Mouse (Mus musculus) midbrain, embryonic 10.5 days (tissue): ENCODE data around the gene Triobp. TPM values are rescaled to one million over a fixed set of nuclear protein-coding genes. Genes with fewer than 3 reads are reported as not detected.

Source experiments
- DNase-seq: peaks from one replicate; pipeline ENCODE4 v3.0.0-alpha.2; 2017; ENCODE audit warnings: low spot score
- H3K27ac ChIP-seq: fragments of 300-500 bp; sonication (generic); replicated peaks from 2 replicates; pipeline ENCODE4 v1.5.1; 2016; ENCODE audit warnings: mild to moderate bottlenecking
- H3K27me3 ChIP-seq: fragments of 300-500 bp; sonication (generic); 2 replicates; pipeline ENCODE4 v1.6.1; 2016; ENCODE audit warnings: low read depth, mild to moderate bottlenecking; ENCODE audit not compliant: poor library complexity, severe bottlenecking
- H3K36me3 ChIP-seq: fragments of 300-500 bp; sonication (generic); 2 replicates; pipeline ENCODE4 v1.6.1; 2016; ENCODE audit warnings: mild to moderate bottlenecking, moderate library complexity
- H3K4me1 ChIP-seq: fragments of 300-500 bp; sonication (generic); 2 replicates; pipeline ENCODE4 v1.6.1; 2016
- H3K4me3 ChIP-seq: fragments of 300-500 bp; sonication (generic); 2 replicates; pipeline ENCODE4 v1.5.1; 2016; ENCODE audit warnings: mild to moderate bottlenecking, moderate library complexity
- H3K9me3 ChIP-seq: fragments of 300-500 bp; sonication (generic); replicated peaks from 2 replicates; pipeline ENCODE4 v1.6.1; 2016; ENCODE audit warnings: mild to moderate bottlenecking
- WGBS: fragments of 180-500 bp; shearing (Covaris S2); methylation state at CpG from one replicate; pipeline ENCODE4 v1.1.7; 2016; 5-methylcytosine and 5-hydroxymethylcytosine counted together
- microRNA-seq: library from miRNA; unstranded; fragments of <30 nt; microRNA quantifications from one replicate; pipeline ENCODE4, GENCODE M21; 2017
- polyA plus RNA-seq: library from polyadenylated mRNA; unstranded; fragments of >200 nt; fragmentation: Nextera tagmentation; extraction: Ambion mirVana; gene quantifications from 2 replicates; pipeline ENCODE4 v1.2.1, GENCODE M21; 2016

Triobp gene
- polyA plus RNA-seq, 1 experiment from 2014 or later: 39.7 TPM

GRCm38 (mm10) chr15:79050964-79051363 is 103.4 kb downstream of the Triobp start:
- Histone ChIP-seq H3K4me3 (no peak overlapping the region), H3K27ac (no peak overlapping the region), H3K9me3 (no peaks in the 10 kb centered on the region), H3K4me1 (peaks cover 10% of the 10 kb centered on the region), H3K36me3 (peaks cover 47% of the 10 kb centered on the region), H3K27me3 (0 out of 2 replicates have a peak, but pooled peaks cover 6% of the 10 kb centered on the region)
- 85% methylated on average over 2 of the region's 2 CpGs for WGBS
- no peak for DNase-seq

- Histone ChIP-seq H3K27me3 (0 out of 2 replicates have a peak, but pooled peaks cover 6% of the 10 kb centered on the region), H3K4me3 (no peak overlapping the region), H3K9me3 (no peaks in the 10 kb centered on the region), H3K36me3 (peaks cover 54% of the 10 kb centered on the region), H3K27ac (no peak overlapping the region), H3K4me1 (peaks cover 10% of the 10 kb centered on the region)
- WGBS: 84% methylated on average over 13 of the region's 13 CpGs
- DNase-seq: no peak
Observed at GRCm38 (mm10) chr15:79051461-79052360, 104.2 kb downstream of the Triobp start.

GRCm38 (mm10) chr15:79052366-79052765 is 104.8 kb downstream of the Triobp start:
- Histone ChIP-seq H3K27ac (no peak overlapping the region), H3K27me3 (0 out of 2 replicates have a peak, but pooled peaks cover 6% of the 10 kb centered on the region), H3K36me3 (peaks cover 61% of the 10 kb centered on the region), H3K4me3 (no peak overlapping the region), H3K4me1 (peaks cover 10% of the 10 kb centered on the region), H3K9me3 (no peaks in the 10 kb centered on the region)
- DNase-seq: no peak
- WGBS: 84% methylated on average over 2 of the region's 2 CpGs

Small RNAs within 50 kb of the gene (microRNA-seq; reads per million reads assigned to microRNA genes)
- 1.2 reads per million for gene Mir6956

Other genes with a start within 250 kb of the Triobp start
- gene Elfn2, start 229.0 kb upstream of the Triobp start, polyA plus RNA-seq: 0.23 and 0.26 TPM in 2 replicates
- gene Mfng, start 174.2 kb upstream of the Triobp start, polyA plus RNA-seq: 81.5 and 121 TPM in 2 replicates
- 2.6 TPM in 2 replicates for gene Card10, start 144.7 kb upstream of the Triobp start, polyA plus RNA-seq
- 12.9 and 14.3 TPM in 2 replicates for gene Cdc42ep1, start 105.1 kb upstream of the Triobp start, polyA plus RNA-seq
- not detected in 2 replicates for gene Lgals2, start 92.2 kb upstream of the Triobp start, polyA plus RNA-seq
- gene Gga1, start 70.5 kb upstream of the Triobp start, polyA plus RNA-seq: 47.1 and 52.8 TPM in 2 replicates
- 0.12 TPM in 1 of 2 replicates, not detected in the other for gene Gm49510, start 48.1 kb upstream of the Triobp start, polyA plus RNA-seq
- gene Sh3bp1, start 48.0 kb upstream of the Triobp start, polyA plus RNA-seq: 16.5 and 18.7 TPM in 2 replicates
- 27.3 and 29.8 TPM in 2 replicates for gene Pdxp, start 33.8 kb upstream of the Triobp start, polyA plus RNA-seq
- gene Lgals1, start 21.0 kb upstream of the Triobp start, polyA plus RNA-seq: 341 and 392 TPM in 2 replicates
- 62.7 and 71.2 TPM in 2 replicates for gene Nol12, start 12.8 kb upstream of the Triobp start, polyA plus RNA-seq
- gene H1f0, start 80.7 kb downstream of the Triobp start, polyA plus RNA-seq: 421 and 499 TPM in 2 replicates
- not detected in 2 replicates for gene Galr3, start 94.2 kb downstream of the Triobp start, polyA plus RNA-seq
- gene Ankrd54, start 115.2 kb downstream of the Triobp start, polyA plus RNA-seq: 65.1 and 66.6 TPM in 2 replicates
- gene Eif3l, start 127.5 kb downstream of the Triobp start, polyA plus RNA-seq: 260 and 273 TPM in 2 replicates
- 5.2 and 7.1 TPM in 2 replicates for gene Micall1, start 161.2 kb downstream of the Triobp start, polyA plus RNA-seq
- gene Polr2f, start 193.3 kb downstream of the Triobp start, polyA plus RNA-seq: 344 and 395 TPM in 2 replicates
- 7.8 and 10.0 TPM in 2 replicates for gene 1700088E04Rik, start 193.5 kb downstream of the Triobp start, polyA plus RNA-seq
- gene Sox10, start 217.5 kb downstream of the Triobp start, polyA plus RNA-seq: 0.61 and 2.5 TPM in 2 replicates